Mouse (Mus musculus) telencephalon, adult 2 months (tissue): Measurements from ENCODE around the gene Rasgef1a.

Experiments
- DNase-seq: peaks from one replicate; pipeline ENCODE4 v3.0.0-alpha.2; 2011; ENCODE audit warnings: low read depth, low spot score

Rasgef1a gene

DNA sequence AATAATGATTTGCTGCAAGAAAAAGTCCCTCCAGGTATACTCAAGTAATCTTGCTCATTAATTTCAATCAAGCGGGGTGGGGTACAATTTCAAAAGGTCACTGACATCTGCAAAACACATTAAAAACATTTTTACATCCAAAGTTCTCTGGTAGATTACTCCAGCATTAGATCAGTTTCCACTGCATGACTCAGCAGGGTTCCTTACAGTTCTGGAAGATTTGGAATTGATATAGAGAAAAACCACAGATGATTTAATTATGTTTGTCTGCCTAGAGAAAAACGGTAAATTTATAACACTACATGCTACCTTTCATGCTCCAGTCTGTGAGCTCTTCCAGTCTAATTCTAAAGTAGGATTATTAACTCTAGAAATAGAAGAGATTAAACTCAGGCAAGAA, 118.8 kb downstream of the Rasgef1a start:
- DNase-seq: no peak

DNA sequence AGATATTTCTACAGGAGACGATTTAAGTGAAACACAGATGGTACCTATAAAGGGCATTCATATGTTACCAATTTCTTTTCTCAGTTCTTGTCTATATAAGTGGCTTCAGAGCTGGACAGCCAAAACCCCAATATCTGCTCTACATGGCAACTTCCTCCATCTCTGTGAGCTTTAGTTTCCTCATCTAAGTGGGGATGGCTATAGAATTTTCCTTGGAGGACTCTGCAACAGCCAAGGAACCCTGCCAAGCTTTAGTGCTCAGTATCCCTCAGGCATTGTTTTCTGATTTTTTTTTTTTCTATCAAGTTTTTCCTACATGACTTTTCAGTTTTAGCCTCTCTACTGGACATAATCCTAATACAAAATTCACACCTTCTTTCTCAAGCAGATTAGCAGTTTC, 123.2 kb downstream of the Rasgef1a start:
- no peak for DNase-seq

DNA sequence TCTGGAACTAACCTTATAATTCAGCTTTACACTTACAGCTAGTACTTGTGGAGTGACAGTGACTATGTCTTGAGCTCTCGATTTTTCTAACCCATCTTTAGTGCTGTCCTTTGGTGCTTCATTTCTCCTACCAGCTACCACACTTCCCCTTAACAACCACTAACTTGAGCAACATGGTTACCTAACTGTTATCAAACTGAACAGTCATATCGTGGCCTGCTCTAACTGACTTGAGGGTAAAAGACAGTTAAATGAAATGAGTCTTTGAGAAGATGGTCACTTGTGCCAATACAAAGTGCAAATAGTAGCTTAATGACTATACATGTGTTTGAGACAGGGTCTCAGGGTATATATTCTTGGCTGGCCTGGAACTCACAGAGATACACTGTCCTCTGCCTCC, 125.9 kb downstream of the Rasgef1a start:
- DNase-seq: no peak

DNA sequence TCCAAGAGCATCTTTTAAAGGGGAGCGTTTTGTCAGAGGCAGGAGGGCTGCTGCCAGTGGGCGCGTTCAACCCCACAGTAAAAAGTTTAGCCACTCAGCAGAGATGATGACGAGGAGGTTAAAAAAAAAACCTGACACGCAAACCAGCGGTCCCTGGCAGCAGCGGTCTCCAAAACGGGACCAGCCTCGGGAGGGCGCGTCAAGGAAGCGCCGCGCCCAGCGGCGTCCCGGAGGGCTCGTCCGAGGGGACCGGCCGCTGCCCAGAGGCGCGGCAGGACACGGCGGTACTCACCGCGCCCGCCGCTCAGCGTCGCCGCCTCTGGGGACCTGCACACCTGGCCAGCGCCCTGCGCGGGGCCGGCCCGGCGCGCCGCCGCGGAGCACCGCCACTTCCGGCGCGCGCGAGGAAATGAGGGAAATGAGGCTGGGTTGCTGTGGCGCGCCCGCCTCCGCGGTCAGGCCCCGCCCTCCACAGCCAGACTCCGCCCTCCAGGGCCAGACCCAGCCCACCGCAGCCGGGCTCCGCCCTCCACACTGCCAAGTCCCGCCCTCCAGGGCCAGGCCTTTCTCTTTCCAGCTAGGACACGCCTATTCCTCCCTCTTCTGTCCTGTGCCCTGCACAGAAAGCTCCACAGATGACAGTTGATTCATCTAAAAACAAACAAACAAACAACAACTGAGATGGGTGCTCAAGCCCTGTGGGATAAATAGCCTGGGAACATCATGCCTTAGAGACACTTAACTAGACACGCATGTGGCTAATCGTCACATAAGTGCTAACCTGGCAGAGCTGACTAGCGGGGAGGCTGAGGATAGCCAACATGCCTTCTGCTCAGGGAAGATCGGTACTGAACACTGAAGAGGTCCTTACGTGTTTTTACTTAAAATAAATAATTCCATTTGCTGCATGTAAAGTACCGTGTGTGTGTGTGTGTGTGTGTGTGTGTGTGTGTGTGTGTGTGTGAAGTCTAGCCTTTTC, 127.8 kb downstream of the Rasgef1a start, which contains the start of gene Csgalnact2:
Gene Csgalnact2, minus strand, starts transcription at position 410 of the 979 bp plus-strand sequence.
- DNase-seq: peak; percentile 76

DNA sequence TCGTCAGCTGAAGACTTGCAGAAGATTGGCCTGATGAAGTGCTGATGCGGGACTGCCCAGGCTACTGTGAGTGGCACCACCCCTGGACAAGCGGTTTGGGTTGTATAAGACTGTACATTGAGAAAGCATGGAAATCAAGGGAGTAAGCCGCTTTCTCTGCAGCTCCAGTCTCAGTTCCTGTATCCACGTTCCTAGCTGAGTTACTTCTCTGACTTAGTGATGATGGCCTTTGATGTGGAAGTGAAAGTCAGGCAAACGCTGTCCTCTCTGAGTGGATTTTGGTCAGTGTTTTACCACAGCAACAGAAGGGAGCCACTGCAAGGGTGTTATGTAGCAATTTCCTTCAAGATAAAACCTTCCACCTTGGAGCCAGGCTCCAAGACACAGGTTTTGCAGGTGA, 129.7 kb downstream of the Rasgef1a start:
- no peak for DNase-seq
